Mouse (Mus musculus) ES-E14 (cell line): ENCODE measurements around the gene Acot11.

Experiments used
- CHD2 ChIP-seq: IDR thresholded peaks from 2 replicates; pipeline ENCODE4 v1.6.1; 2014; ENCODE audit warnings: mild to moderate bottlenecking, low read depth, low read length, inconsistent platforms
- MAFK ChIP-seq: IDR thresholded peaks from 2 replicates; pipeline ENCODE4 v1.6.1; 2014; ENCODE audit warnings: mild to moderate bottlenecking, low read depth, low read length, inconsistent platforms; ENCODE audit not compliant: insufficient read depth
- ZNF384 ChIP-seq: IDR thresholded peaks from 2 replicates; pipeline ENCODE4 v1.6.1; 2012; ENCODE audit warnings: low read depth, low read length, inconsistent platforms

DNA sequence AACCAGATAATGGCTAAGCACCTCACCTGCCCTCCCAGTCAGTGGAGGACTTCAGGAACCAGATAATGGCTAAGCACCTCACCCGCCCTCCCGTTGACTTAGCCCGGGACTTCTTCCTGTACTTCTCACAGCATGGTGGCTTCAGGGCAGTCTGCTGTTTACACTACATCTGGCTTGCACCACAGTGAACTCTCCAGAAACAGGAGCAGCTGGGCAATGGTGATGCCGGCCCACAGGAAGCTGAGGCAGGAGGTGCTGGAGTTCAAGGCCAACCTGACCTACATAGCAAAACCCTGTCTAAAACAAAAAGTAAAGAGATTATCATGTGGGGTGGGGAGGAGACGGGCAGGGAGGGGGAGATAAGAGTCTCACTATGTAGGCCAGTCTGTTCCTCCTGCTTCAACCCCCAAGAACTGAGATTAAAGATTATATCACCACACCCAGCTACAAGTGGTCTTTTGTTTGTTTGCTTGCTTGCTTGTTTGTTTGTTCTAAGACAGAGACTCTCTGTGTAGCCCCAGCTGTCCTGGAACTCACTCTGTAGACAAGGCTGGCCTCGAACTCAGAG, 25.8 kb upstream of the Acot11 start:
- TF ChIP-seq MAFK (no peak), ZNF384 (no peak), CHD2 (no peak)
